Mouse (Mus musculus) frontal cortex, adult 2 months (tissue): Measurements from ENCODE around the gene Atp6v1f. TPM values are rescaled to one million over a fixed set of nuclear protein-coding genes. Genes with fewer than 3 reads are reported as not detected.

Source experiments
- DNase-seq, 2 experiments: peaks; one replicate each; pipeline ENCODE4 v3.0.0; 2022; ENCODE audit warnings: low spot score in 1 of 2; ENCODE audit errors: extremely low spot score in 1 of 2
- polyA plus RNA-seq: library from polyadenylated mRNA; depleted of rRNA; stranded (reverse); fragments of >200 nt; gene quantifications from 2 replicates; pipeline ENCODE4 v1.2.3, GENCODE M21; 2012

Atp6v1f gene
- polyA plus RNA-seq, 1 experiment, result 394 TPM

DNA sequence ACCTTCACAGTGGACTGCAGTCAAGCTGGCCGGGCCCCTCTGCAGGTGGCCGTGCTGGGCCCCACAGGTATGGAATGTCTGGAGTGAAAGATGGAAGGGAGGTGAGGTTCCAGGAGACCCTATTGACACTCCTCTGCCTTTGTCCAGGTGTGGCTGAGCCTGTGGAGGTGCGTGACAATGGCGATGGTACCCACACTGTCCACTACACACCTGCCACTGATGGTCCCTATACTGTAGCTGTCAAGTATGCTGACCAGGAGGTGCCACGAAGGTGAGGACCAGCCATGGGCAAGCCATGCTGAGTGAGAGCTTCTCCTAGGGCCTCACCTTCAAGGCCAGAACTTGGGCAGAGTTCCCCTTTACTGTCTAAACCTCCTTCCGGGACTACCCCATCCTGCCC is 16.9 kb upstream of the Atp6v1f start:
- DNase-seq, result no peak

GRCm38 (mm10) chr6:29461502-29461901 is 6.0 kb upstream of the Atp6v1f start:
- no peak for DNase-seq

DNA sequence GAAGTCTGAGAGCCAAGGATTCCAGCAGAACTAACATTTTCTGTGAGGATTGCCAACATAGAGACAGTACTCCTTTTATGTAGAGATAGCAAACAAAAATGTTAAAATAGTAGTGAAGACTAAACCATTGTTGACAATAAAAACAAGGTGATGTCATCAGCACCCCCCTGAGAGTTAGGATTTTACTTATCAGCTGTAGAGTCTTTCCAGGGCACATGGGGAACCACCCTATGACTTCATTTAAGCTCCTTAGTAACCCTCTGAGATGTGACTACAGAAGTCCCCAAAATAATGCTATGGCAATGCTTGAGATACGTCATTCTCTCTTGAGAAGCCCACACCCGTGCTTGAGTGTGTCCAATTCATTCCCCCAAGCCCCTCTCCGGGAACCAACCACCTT is 4.1 kb upstream of the Atp6v1f start:
- DNase-seq, result no peak

DNA sequence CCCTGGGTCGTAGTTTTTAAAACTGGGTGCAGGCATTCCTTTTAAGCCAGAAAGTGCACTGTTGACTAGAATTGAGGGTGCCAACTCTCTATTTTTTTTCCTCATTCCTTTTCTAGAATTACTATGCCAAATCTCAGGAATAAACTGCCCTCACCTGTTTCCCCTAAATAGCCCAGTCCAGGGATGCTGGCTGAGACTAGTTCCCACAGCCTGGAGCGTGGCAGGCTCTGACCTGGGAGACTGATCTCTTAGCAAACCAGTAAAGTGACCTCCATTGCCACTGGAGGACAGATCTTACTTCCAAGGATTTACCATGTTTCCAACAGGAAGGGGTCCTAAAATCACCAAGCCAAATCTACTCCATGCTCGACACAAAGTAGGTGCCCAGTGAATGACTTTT is 1.3 kb downstream of the Atp6v1f start:
- no peak for DNase-seq

GRCm38 (mm10) chr6:29471137-29471536 is 3.6 kb downstream of the Atp6v1f start, which contains the start of gene Atp6v1fnb:
Atp6v1fnb (plus strand) TSS chr6:29471437.
- DNase-seq, result no peak

- DNase-seq, result peak; percentile 63 to 82
Observed at GRCm38 (mm10) chr6:29473941-29474691, 6.6 kb downstream of the Atp6v1f start.

GRCm38 (mm10) chr6:29474736-29475135 is 7.2 kb downstream of the Atp6v1f start:
- DNase-seq, result no peak

DNA sequence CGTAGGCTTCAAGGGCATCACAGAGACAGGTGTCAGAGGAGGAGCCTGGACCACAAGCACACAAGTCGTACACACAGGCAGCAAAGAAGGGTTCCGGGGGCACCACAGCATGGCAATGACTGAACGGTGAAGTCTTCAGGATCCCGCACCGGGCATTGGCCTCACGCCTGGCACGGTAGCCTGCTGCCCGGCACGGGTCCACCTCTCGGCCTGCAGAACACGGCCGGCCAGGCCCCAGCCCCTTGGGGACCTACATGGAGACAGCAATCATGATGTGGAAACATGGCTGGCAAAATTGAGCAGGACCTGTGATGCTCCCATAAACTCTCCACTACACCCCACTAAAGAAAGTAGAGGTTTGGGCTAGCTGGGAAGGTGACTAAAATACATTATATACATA is 15.2 kb downstream of the Atp6v1f start:
- DNase-seq, result no peak

DNA sequence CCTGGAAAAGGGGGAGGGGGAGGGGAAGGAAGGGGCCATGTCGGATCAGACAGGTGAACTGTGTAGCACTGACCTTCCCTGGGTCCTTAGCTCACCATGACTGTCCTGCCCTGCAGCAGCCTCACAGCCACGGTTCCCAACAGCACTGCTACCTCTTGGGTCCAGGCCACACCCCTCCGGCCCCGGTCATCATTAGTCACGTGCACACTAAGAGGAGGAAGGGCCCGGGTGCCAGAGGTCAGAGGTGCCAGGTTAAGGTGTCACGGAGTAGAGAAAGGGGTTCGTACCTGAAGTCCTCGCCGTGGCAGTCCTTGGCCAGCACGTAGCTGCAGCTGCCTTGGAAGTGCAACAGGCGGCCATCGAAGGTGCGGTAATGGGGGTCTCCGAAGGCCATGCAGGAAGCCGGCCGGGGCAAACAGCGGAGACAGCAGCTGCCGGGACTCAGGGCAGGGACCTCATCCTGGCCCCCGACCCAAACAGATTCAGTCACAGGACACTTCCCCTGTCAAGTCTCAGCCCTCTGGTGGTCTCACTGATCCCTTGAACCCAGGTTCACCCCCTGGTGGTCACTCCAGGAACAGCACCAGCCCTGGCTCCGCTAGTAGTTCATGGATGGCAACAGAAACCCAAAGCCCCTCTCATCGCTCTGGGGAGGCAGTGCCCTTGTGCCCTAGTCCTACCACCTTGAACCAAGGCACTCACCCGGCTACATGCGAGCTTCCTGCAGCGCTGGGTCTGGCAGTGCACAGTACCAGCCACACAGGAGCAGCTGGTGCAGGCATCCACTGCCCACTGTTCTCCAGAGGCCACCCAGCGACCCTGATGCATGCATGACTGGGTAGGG is 17.4 kb downstream of the Atp6v1f start:
- DNase-seq, result peak in 1 of 2 experiments; percentile 70

GRCm38 (mm10) chr6:29485951-29486350 is 18.4 kb downstream of the Atp6v1f start:
- DNase-seq, result no peak

DNA sequence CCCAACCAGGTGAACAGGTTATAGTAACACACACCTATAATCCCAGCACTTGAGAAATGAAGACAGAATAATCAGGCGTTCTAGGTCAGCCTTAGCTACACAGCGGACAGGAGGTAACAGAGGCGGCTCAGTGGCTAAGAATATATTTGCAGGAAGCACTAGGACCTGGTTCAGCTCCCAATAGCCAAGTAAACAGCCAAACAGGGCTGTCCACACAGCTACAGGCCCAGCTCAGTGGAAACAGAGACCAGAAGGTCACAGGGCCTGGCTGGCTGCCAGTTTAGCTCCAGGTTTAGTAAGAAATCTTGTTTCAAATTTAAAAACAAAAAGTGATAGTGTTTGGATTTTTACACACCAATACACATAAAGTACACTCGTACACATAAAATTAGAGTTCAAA is 26.6 kb downstream of the Atp6v1f start:
- DNase-seq, result no peak

DNA sequence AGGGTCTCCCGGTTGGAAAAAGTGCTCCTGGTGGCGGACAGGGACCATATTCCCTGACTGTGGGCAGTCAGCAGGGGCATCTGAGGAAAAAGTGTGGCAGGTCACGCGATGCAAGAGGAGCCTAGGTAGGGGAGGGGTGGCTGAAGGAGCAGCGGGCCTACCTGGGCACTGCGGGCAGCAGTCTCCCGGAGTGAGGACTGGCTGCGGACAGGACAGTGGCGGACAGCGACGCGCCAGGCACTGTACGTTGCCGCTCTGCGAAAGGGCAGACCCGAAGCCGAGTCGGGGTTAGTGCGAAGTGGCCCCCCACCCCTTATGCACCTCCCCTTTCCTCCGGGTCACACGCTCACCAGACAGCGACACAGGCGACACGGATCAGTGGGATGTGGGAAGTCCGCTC is 28.8 kb downstream of the Atp6v1f start:
- DNase-seq, result no peak

GRCm38 (mm10) chr6:29497791-29498190 is 30.3 kb downstream of the Atp6v1f start:
- no peak for DNase-seq

DNA sequence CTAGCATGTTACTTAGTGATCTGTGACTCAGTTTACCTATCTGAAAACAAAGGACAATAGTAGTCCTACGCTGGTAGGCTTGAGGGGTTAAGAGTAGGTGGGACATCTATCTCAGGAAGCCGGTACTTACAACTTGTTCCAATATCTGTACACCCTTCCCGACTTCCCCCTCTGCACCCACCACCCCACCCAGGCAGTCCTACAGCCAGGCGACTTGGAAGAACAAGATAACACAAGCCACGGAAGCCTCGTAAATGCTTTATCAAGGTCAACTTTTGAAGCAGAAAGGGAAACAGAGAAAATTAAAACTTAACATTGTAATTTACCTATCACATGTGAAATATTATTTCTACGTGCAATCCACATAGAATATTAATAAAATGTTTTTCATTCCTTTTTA is 32.7 kb downstream of the Atp6v1f start:
- no peak for DNase-seq

DNA sequence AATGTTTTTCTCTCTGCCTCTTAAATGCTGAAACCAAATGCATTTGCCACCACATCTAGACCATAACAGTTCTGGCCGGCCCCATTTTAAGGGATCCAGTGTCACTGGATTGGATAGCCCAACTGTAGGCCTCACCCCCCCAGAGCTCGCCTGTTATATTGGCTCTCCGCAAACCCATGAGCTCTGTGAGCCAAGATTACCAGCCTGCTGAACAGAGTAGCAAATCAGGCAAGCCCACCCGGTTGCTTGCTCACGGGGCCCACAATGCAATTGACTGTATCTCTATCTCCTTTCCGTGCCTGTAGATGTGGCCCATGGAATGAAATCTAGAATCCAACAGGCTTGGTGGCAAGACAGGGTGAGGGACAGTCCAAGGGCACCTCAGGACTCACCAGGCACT is 33.3 kb downstream of the Atp6v1f start:
- DNase-seq, result no peak

DNA sequence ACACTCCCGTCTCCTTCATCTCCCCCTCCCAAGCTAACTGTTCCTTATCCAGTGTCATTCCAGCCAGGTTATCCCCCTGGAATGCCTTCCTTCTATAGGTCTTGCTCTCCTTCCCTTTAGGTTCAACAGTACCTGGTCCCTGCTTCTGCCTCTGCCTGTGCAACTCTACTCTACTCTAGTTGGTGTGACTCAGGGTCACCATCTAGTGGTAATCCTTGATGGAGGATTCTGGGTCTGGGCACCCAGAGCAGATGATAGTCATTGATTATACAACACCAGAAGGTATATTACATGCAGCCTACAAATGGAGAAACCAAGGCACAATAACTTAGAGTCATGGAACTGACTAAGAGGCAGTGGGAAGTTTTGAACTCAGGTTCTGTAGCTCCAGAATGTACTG is 34.1 kb downstream of the Atp6v1f start:
- DNase-seq, result peak in 1 of 2 experiments; percentile 34

- DNase-seq, result no peak
Observed at GRCm38 (mm10) chr6:29505493-29505892, 38.0 kb downstream of the Atp6v1f start.

DNA sequence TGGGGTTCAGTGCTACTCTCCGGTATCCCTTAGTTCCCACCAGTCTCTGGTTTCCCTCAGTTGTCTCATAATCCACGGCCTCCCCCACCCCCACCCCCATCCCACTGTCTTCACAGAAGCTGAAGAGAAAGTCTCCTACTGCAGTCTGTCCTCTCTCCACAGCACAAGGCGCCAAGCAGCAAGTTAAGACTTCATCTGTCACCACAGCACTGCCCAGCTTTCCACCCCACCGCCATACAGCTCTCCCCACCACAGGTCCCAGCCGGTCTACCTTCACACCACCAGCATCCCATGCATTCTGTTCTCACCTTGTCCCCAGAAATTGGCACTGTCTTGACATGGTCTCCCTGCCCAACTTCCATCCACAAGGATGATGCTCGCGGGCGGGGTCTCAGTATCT is 39.3 kb downstream of the Atp6v1f start:
- no peak for DNase-seq

GRCm38 (mm10) chr6:29507447-29508309 is 40.2 kb downstream of the Atp6v1f start, which contains the start of gene Kcp:
Kcp (minus strand) TSS chr6:29507952.
- DNase-seq, result no peak

DNA sequence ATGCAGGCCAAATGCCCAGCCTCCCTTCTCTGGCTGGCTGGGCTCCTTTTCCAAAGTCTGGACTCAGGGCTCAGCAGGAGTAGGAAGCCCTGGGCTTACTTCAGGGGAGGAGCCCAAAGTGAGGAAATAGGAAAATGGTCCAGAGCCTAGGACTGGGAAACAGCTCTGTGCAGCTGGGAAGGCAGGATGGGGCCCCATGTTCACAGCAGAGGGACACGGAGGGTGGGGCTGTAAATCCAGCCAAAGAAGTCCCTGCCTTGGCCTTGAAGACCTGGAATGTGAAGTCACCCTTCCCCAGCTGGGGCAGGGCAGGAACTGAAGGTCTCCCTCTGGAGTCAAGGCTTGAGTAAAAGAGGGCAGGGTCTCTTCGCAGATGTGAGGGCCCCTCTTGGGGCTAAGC is 41.6 kb downstream of the Atp6v1f start:
- DNase-seq, result no peak

DNA sequence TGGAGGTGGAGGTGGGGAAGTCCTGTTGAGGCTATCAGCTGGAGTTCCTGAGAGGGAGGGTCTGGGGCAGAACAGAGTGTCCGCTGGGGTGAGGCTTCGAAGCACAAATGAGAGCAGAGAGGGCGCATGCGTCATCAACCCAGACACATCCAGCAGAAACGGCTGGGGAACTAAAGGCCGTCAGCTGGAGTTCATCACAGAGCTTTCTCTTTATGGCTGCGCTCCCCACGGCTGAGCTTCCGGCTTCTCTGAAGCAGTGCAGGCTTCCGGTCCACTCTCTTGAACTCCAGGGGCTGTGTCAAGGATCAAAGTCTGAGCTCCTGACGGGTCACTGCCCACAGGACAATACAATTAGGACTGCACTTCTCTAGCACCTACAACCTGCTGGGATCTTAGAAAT is 45.8 kb downstream of the Atp6v1f start:
- DNase-seq, result no peak
